Mouse (Mus musculus): ENCODE data around the gene Dct. TPM values are rescaled to one million over a fixed set of nuclear protein-coding genes. Genes with fewer than 3 reads are reported as not detected.

Gene Dct
- total RNA-seq, 2 experiments from 2014 or later, result not detected

Other genes with a start within 250 kb of the Dct start
- gene Tgds, start 80.5 kb upstream of the Dct start, total RNA-seq (2014; fragmentation: Nextera tagmentation), result 14.2 and 34.4 TPM in 2 replicates
- gene Tgds, start 80.5 kb upstream of the Dct start, total RNA-seq (2017), result 18.0 and 31.4 TPM in 2 replicates
- gene Gpr180, start 84.9 kb upstream of the Dct start, total RNA-seq (2014; fragmentation: Nextera tagmentation), result 15.0 and 29.7 TPM in 2 replicates
- 10.3 and 12.7 TPM in 2 replicates for gene Gpr180, start 84.9 kb upstream of the Dct start, total RNA-seq (2017)
- gene Sox21, start 184.8 kb upstream of the Dct start, total RNA-seq (2014; fragmentation: Nextera tagmentation), result not detected in 2 replicates
- gene Sox21, start 184.8 kb upstream of the Dct start, total RNA-seq (2017), result not detected in 2 replicates
- not detected in 2 replicates for gene Gm9376, start 214.7 kb upstream of the Dct start, total RNA-seq (2014; fragmentation: Nextera tagmentation)
- not detected in 2 replicates for gene Gm9376, start 214.7 kb upstream of the Dct start, total RNA-seq (2017)